Mouse (Mus musculus) heart, embryonic 16.5 days (tissue): ENCODE measurements around the gene Wwox. TPM values are rescaled to one million over a fixed set of nuclear protein-coding genes. Genes with fewer than 3 reads are reported as not detected.

Experiments used
- ATAC-seq: fragments of 200-750 bp; cut with Nextera tagmentation; replicated peaks from 2 replicates; pipeline ENCODE4 v1.8.0; 2017; ENCODE audit warnings: moderate number of reproducible peaks; ENCODE audit not compliant: insufficient read depth, low FRiP score; ENCODE audit errors: extremely low read depth
- H3K27ac ChIP-seq: fragments of 300-500 bp; sonication (generic); 2 replicates; pipeline ENCODE4 v1.5.1; 2014; ENCODE audit warnings: mild to moderate bottlenecking, low read length, control low read depth, moderate library complexity
- H3K27me3 ChIP-seq: fragments of 300-500 bp; sonication (generic); 2 replicates; pipeline ENCODE4 v1.6.1; 2014; ENCODE audit warnings: low read length, mixed read lengths; ENCODE audit not compliant: control insufficient read depth, insufficient read depth
- H3K36me3 ChIP-seq: fragments of 300-500 bp; sonication (generic); 2 replicates; pipeline ENCODE4 v1.6.1; 2014; ENCODE audit not compliant: control insufficient read depth, insufficient read depth
- H3K4me1 ChIP-seq: fragments of 300-500 bp; sonication (generic); 2 replicates; pipeline ENCODE4 v1.6.1; 2014; ENCODE audit warnings: low read length, mixed read lengths; ENCODE audit not compliant: control insufficient read depth, insufficient read depth
- H3K4me2 ChIP-seq: fragments of 300-500 bp; sonication (generic); 2 replicates; pipeline ENCODE4 v1.6.1; 2014; ENCODE audit warnings: low read depth, mild to moderate bottlenecking, control low read depth, low read length
- H3K4me3 ChIP-seq: fragments of 300-500 bp; sonication (generic); 2 replicates; pipeline ENCODE4 v1.5.1; 2014; ENCODE audit warnings: mild to moderate bottlenecking, control low read depth, low read length
- H3K9ac ChIP-seq: fragments of 300-500 bp; sonication (generic); 2 replicates; pipeline ENCODE4 v1.6.1; 2014; ENCODE audit warnings: low read length, control low read depth
- H3K9me3 ChIP-seq: fragments of 300-500 bp; sonication (generic); replicated peaks from 2 replicates; pipeline ENCODE4 v1.6.1; 2016; ENCODE audit warnings: low read length; ENCODE audit not compliant: control insufficient read depth
- WGBS: fragments of 180-500 bp; shearing (Covaris S2); extraction: QIAGEN DNeasy Blood & Tissue Kit; methylation state at CpG from one replicate; pipeline ENCODE4 v1.1.7; 2014; 5-methylcytosine and 5-hydroxymethylcytosine counted together
- polyA plus RNA-seq: library from polyadenylated mRNA; unstranded; fragments of >200 nt; fragmentation: Nextera tagmentation; extraction: Ambion mirVana; gene quantifications from 2 replicates; pipeline ENCODE4 v1.2.1, GENCODE M21; 2015

Gene Wwox
- polyA plus RNA-seq, 1 experiment from 2014 or later, result 12.8 TPM

GRCm38 (mm10) chr8:115071231-115071630 lies 631.8 kb downstream of the Wwox start:
- 91% methylated on average over 12 of the region's 12 CpGs for WGBS

GRCm38 (mm10) chr8:115078296-115078695 lies 638.8 kb downstream of the Wwox start:
- no peak overlapping the region for H3K4me3 ChIP-seq
- H3K27me3 ChIP-seq, result no peaks in the 10 kb centered on the region
- ATAC-seq, result no peak
- no peaks in the 10 kb centered on the region for H3K4me1 ChIP-seq
- WGBS, result 83% methylated on average over 7 of the region's 7 CpGs
- no peak overlapping the region for H3K27ac ChIP-seq
- no peaks in the 10 kb centered on the region for H3K9me3 ChIP-seq
- no peaks in the 10 kb centered on the region for H3K36me3 ChIP-seq
- H3K9ac ChIP-seq, result no peak overlapping the region
- no peak overlapping the region for H3K4me2 ChIP-seq

More at GRCm38 (mm10) chr8:115071231-115071630, 631.8 kb downstream of the Wwox start:
- Histone ChIP-seq H3K27me3 (no peaks in the 10 kb centered on the region), H3K36me3 (no peaks in the 10 kb centered on the region), H3K4me2 (no peak overlapping the region), H3K9ac (no peak overlapping the region), H3K4me3 (no peak overlapping the region), H3K4me1 (peaks cover 3% of the 10 kb centered on the region), H3K9me3 (no peaks in the 10 kb centered on the region), H3K27ac (no peak overlapping the region)
- ATAC-seq, result no peak

GRCm38 (mm10) chr8:115081302-115082207 lies 642.1 kb downstream of the Wwox start:
- 58% methylated on average over 7 of the region's 7 CpGs for WGBS
- H3K4me1 ChIP-seq, result no peaks in the 10 kb centered on the region
- H3K4me2 ChIP-seq, result no peak overlapping the region
- H3K27ac ChIP-seq, result no peak overlapping the region
- no peaks in the 10 kb centered on the region for H3K27me3 ChIP-seq
- H3K36me3 ChIP-seq, result no peaks in the 10 kb centered on the region
- no peaks in the 10 kb centered on the region for H3K9me3 ChIP-seq
- no peak overlapping the region for H3K9ac ChIP-seq
- no peak overlapping the region for H3K4me3 ChIP-seq
- no peak for ATAC-seq

- ATAC-seq, result no peak
These were observed 648.7 kb downstream of the Wwox start for GRCm38 (mm10) chr8:115088162-115088561.

GRCm38 (mm10) chr8:115089744-115090143 lies 650.3 kb downstream of the Wwox start:
- WGBS, result 34% methylated on average over 7 of the region's 7 CpGs
- ATAC-seq, result peak; percentile 65

More at GRCm38 (mm10) chr8:115088162-115088561, 648.7 kb downstream of the Wwox start:
- Histone ChIP-seq H3K4me2 (no peak overlapping the region), H3K4me1 (peaks cover 9% of the 10 kb centered on the region), H3K27ac (no peak overlapping the region), H3K36me3 (no peaks in the 10 kb centered on the region), H3K27me3 (no peaks in the 10 kb centered on the region), H3K9me3 (peaks cover 10% of the 10 kb centered on the region), H3K9ac (no peak overlapping the region), H3K4me3 (no peak overlapping the region)

GRCm38 (mm10) chr8:115090202-115090601 lies 650.7 kb downstream of the Wwox start:
- peaks cover 9% of the 10 kb centered on the region for H3K4me1 ChIP-seq
- no peaks in the 10 kb centered on the region for H3K36me3 ChIP-seq
- WGBS, result 29% methylated on average over 5 of the region's 5 CpGs
- H3K27ac ChIP-seq, result peak overlapping the region; percentile 45
- H3K9ac ChIP-seq, result no peak overlapping the region
- H3K9me3 ChIP-seq, result peaks cover 10% of the 10 kb centered on the region
- no peak overlapping the region for H3K4me3 ChIP-seq
- no peak overlapping the region for H3K4me2 ChIP-seq
- ATAC-seq, result no peak
- no peaks in the 10 kb centered on the region for H3K27me3 ChIP-seq

More at GRCm38 (mm10) chr8:115089744-115090143, 650.3 kb downstream of the Wwox start:
- peaks cover 10% of the 10 kb centered on the region for H3K9me3 ChIP-seq
- no peak overlapping the region for H3K4me3 ChIP-seq
- no peaks in the 10 kb centered on the region for H3K36me3 ChIP-seq
- peak overlapping the region; percentile 45 for H3K27ac ChIP-seq
- H3K27me3 ChIP-seq, result no peaks in the 10 kb centered on the region
- H3K4me1 ChIP-seq, result peaks cover 9% of the 10 kb centered on the region
- no peak overlapping the region for H3K9ac ChIP-seq
- H3K4me2 ChIP-seq, result no peak overlapping the region

- no peak for ATAC-seq
These were observed 656.1 kb downstream of the Wwox start for GRCm38 (mm10) chr8:115095548-115095947.

GRCm38 (mm10) chr8:115097988-115098562 lies 658.6 kb downstream of the Wwox start:
- ATAC-seq, result peak; percentile 28; the same call in 1 of the 2 replicates
- H3K9ac ChIP-seq, result no peak overlapping the region
- H3K36me3 ChIP-seq, result no peaks in the 10 kb centered on the region
- H3K4me3 ChIP-seq, result no peak overlapping the region
- H3K4me1 ChIP-seq, result 0 out of 2 replicates have a peak, but pooled peaks cover 3% of the 10 kb centered on the region
- no peak overlapping the region for H3K4me2 ChIP-seq
- no peaks in the 10 kb centered on the region for H3K9me3 ChIP-seq
- no peaks in the 10 kb centered on the region for H3K27me3 ChIP-seq
- WGBS, result 33% methylated on average over 9 of the region's 9 CpGs
- H3K27ac ChIP-seq, result no peak overlapping the region

More at GRCm38 (mm10) chr8:115095548-115095947, 656.1 kb downstream of the Wwox start:
- Histone ChIP-seq H3K4me1 (0 out of 2 replicates have a peak, but pooled peaks cover 3% of the 10 kb centered on the region), H3K9ac (no peak overlapping the region), H3K9me3 (peaks cover 4% of the 10 kb centered on the region), H3K4me2 (no peak overlapping the region), H3K27me3 (no peaks in the 10 kb centered on the region), H3K36me3 (no peaks in the 10 kb centered on the region), H3K4me3 (no peak overlapping the region), H3K27ac (no peak overlapping the region)
- 79% methylated on average over 4 of the region's 4 CpGs for WGBS

- Histone ChIP-seq H3K27ac (no peak overlapping the region), H3K9ac (no peak overlapping the region), H3K4me2 (no peak overlapping the region), H3K27me3 (no peaks in the 10 kb centered on the region), H3K9me3 (no peaks in the 10 kb centered on the region), H3K4me3 (no peak overlapping the region), H3K36me3 (no peaks in the 10 kb centered on the region), H3K4me1 (peaks cover 5% of the 10 kb centered on the region)
- no peak for ATAC-seq
- WGBS, result 63% methylated on average over 3 of the region's 3 CpGs
These were observed 669.9 kb downstream of the Wwox start for GRCm38 (mm10) chr8:115109309-115109708.
